Mouse (Mus musculus) small intestine, adult 2 months (tissue): ENCODE measurements around the gene Mblac1.

ENCODE experiments used
- CTCF ChIP-seq: fragments of 200-500 bp; IDR thresholded peaks from 2 replicates; pipeline ENCODE4 v1.5.1; 2012; ENCODE audit warnings: low read depth, mild to moderate bottlenecking, control low read depth, inconsistent platforms, low read length, moderate library complexity, mixed read lengths; ENCODE audit not compliant: insufficient replicate concordance, insufficient read length; ENCODE audit errors: extremely low read depth
- POLR2A ChIP-seq: fragments of 200-500 bp; IDR thresholded peaks from 2 replicates; pipeline ENCODE4 v1.6.1; 2012; ENCODE audit warnings: low read depth, mild to moderate bottlenecking, control low read depth, inconsistent platforms, low read length, moderate library complexity

DNA sequence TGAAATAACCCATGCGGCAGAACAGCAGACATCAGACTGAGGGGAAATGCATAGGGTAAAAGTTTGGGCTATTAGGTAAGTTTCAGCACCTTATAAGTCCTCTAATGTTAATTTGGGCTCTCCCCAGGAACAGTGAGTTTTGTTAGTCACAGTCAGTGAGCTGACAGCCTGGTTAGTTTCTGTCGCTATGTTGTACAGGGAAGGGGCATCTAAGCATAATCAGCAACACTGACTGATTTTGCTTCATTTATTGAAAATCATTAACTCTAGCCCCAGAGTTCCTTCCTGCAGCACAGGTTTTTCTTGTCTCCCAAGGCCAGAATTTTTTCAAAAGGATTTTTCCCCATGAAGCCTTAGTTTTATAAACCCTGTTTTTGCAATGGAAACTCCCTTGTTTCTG, 39.7 kb downstream of the Mblac1 start:
- TF ChIP-seq CTCF (no peak), POLR2A (no peak)
